Mouse (Mus musculus): ENCODE measurements around the gene Kcnv2. TPM values are rescaled to one million over a fixed set of nuclear protein-coding genes. Genes with fewer than 3 reads are reported as not detected.

Gene Kcnv2
- total RNA-seq, 1 experiment from 2014 or later = not detected

- no peak for ATAC-seq (replicated peaks in 1 of 2; ENCODE audit: insufficient read depth in 1 of 2, low FRiP score in 2 of 2, low TSS enrichment in 1 of 2, low read depth in 1 of 2, poor library complexity in 2 of 2, severe bottlenecking in 2 of 2)
Measured at GRCm38 (mm10) chr19:27346501-27346900, 24.1 kb downstream of the Kcnv2 start.

GRCm38 (mm10) chr19:27351700-27352099 is 29.3 kb downstream of the Kcnv2 start:
- no peak for ATAC-seq (replicated peaks in 1 of 2; ENCODE audit: insufficient read depth in 1 of 2, low FRiP score in 2 of 2, low TSS enrichment in 1 of 2, low read depth in 1 of 2, poor library complexity in 2 of 2, severe bottlenecking in 2 of 2)

GRCm38 (mm10) chr19:27360381-27360780 is 38.0 kb downstream of the Kcnv2 start:
- ATAC-seq (replicated peaks in 1 of 2; ENCODE audit: insufficient read depth in 1 of 2, low FRiP score in 2 of 2, low TSS enrichment in 1 of 2, low read depth in 1 of 2, poor library complexity in 2 of 2, severe bottlenecking in 2 of 2) = no peak

- no peak for ATAC-seq (replicated peaks in 1 of 2; ENCODE audit: insufficient read depth in 1 of 2, low FRiP score in 2 of 2, low TSS enrichment in 1 of 2, low read depth in 1 of 2, poor library complexity in 2 of 2, severe bottlenecking in 2 of 2)
Measured at GRCm38 (mm10) chr19:27363891-27364290, 41.5 kb downstream of the Kcnv2 start.

- ATAC-seq (replicated peaks in 1 of 2; ENCODE audit: insufficient read depth in 1 of 2, low FRiP score in 2 of 2, low TSS enrichment in 1 of 2, low read depth in 1 of 2, poor library complexity in 2 of 2, severe bottlenecking in 2 of 2) = peak in 1 of 2 experiments; percentile 17; a peak in 1 of 4 replicates
Measured at GRCm38 (mm10) chr19:27364521-27364931, 42.1 kb downstream of the Kcnv2 start.

- ATAC-seq (replicated peaks in 1 of 2; ENCODE audit: insufficient read depth in 1 of 2, low FRiP score in 2 of 2, low TSS enrichment in 1 of 2, low read depth in 1 of 2, poor library complexity in 2 of 2, severe bottlenecking in 2 of 2) = no peak
Measured at GRCm38 (mm10) chr19:27366113-27366746, 43.8 kb downstream of the Kcnv2 start.

GRCm38 (mm10) chr19:27369461-27370135 is 47.2 kb downstream of the Kcnv2 start:
- ATAC-seq (replicated peaks in 1 of 2; ENCODE audit: insufficient read depth in 1 of 2, low FRiP score in 2 of 2, low TSS enrichment in 1 of 2, low read depth in 1 of 2, poor library complexity in 2 of 2, severe bottlenecking in 2 of 2) = no peak

- ATAC-seq (replicated peaks in 1 of 2; ENCODE audit: insufficient read depth in 1 of 2, low FRiP score in 2 of 2, low TSS enrichment in 1 of 2, low read depth in 1 of 2, poor library complexity in 2 of 2, severe bottlenecking in 2 of 2) = no peak
Measured at GRCm38 (mm10) chr19:27370174-27370573, 47.8 kb downstream of the Kcnv2 start.

GRCm38 (mm10) chr19:27370784-27371183 is 48.4 kb downstream of the Kcnv2 start:
- no peak for ATAC-seq (replicated peaks in 1 of 2; ENCODE audit: insufficient read depth in 1 of 2, low FRiP score in 2 of 2, low TSS enrichment in 1 of 2, low read depth in 1 of 2, poor library complexity in 2 of 2, severe bottlenecking in 2 of 2)

GRCm38 (mm10) chr19:27379712-27380401 is 57.5 kb downstream of the Kcnv2 start:
- ATAC-seq (replicated peaks in 1 of 2; ENCODE audit: insufficient read depth in 1 of 2, low FRiP score in 2 of 2, low TSS enrichment in 1 of 2, low read depth in 1 of 2, poor library complexity in 2 of 2, severe bottlenecking in 2 of 2) = no peak

GRCm38 (mm10) chr19:27382131-27382530 is 59.7 kb downstream of the Kcnv2 start:
- ATAC-seq (replicated peaks in 1 of 2; ENCODE audit: insufficient read depth in 1 of 2, low FRiP score in 2 of 2, low TSS enrichment in 1 of 2, low read depth in 1 of 2, poor library complexity in 2 of 2, severe bottlenecking in 2 of 2) = no peak

GRCm38 (mm10) chr19:27383266-27383665 is 60.9 kb downstream of the Kcnv2 start:
- ATAC-seq (replicated peaks in 1 of 2; ENCODE audit: insufficient read depth in 1 of 2, low FRiP score in 2 of 2, low TSS enrichment in 1 of 2, low read depth in 1 of 2, poor library complexity in 2 of 2, severe bottlenecking in 2 of 2) = no peak

- ATAC-seq (replicated peaks in 1 of 2; ENCODE audit: insufficient read depth in 1 of 2, low FRiP score in 2 of 2, low TSS enrichment in 1 of 2, low read depth in 1 of 2, poor library complexity in 2 of 2, severe bottlenecking in 2 of 2) = no peak
Measured at GRCm38 (mm10) chr19:27385304-27385703, 62.9 kb downstream of the Kcnv2 start.

Other genes starting within 250 kb of the Kcnv2 start
- 33.6 and 48.8 TPM in 2 replicates for gene Vldlr, start 106.1 kb upstream of the Kcnv2 start, total RNA-seq (2017)
- 157 and 223 TPM in 2 replicates for gene Pum3, start 107.2 kb downstream of the Kcnv2 start, total RNA-seq (2017)